Mouse (Mus musculus): ENCODE results near the gene Klhl20. TPM values are rescaled to one million over a fixed set of nuclear protein-coding genes. Genes with fewer than 3 reads are reported as not detected.

The Klhl20 gene
- polyA plus RNA-seq (2015; fragmentation: Illumina TruSeq; extraction: RNeasy Lipid Tissue Mini Kit (QIAGEN cat#74804); ENCODE audit: insufficient read depth, low replicate concordance), result 41.2 TPM

GRCm38 (mm10) chr1:161130726-161131664 is at the start of gene Klhl20:
TSS of gene Klhl20 (minus strand) at chr1:161131511.

GRCm38 (mm10) chr1:161159214-161159613 is 27.9 kb upstream of the Klhl20 start, which contains the start of gene Tex50:
TSS of gene Tex50 (minus strand) at chr1:161159314.

GRCm38 (mm10) chr1:161142531-161143159 is 11.3 kb upstream of the Klhl20 start, which contains the start of gene Ankrd45:
TSS of gene Ankrd45 (plus strand) at chr1:161142691.

GRCm38 (mm10) chr1:161070352-161071271 is 60.7 kb downstream of the Klhl20 start, which contains the start of the genes Dars2 and Cenpl:
TSS of gene Dars2 (minus strand) at chr1:161070658.
TSS of gene Cenpl (plus strand) at chr1:161070713.

Other genes with a start within 250 kb of the Klhl20 start
- gene Rc3h1, start 225.1 kb downstream of the Klhl20 start, polyA plus RNA-seq (2015; fragmentation: Illumina TruSeq; extraction: RNeasy Lipid Tissue Mini Kit (QIAGEN cat#74804); ENCODE audit: insufficient read depth, low replicate concordance), result 34.1 TPM
- gene Serpinc1, start 152.9 kb downstream of the Klhl20 start, polyA plus RNA-seq (2015; fragmentation: Illumina TruSeq; extraction: RNeasy Lipid Tissue Mini Kit (QIAGEN cat#74804); ENCODE audit: insufficient read depth, low replicate concordance), result 1.5 TPM
- gene Zbtb37, start 96.7 kb downstream of the Klhl20 start, polyA plus RNA-seq (2015; fragmentation: Illumina TruSeq; extraction: RNeasy Lipid Tissue Mini Kit (QIAGEN cat#74804); ENCODE audit: insufficient read depth, low replicate concordance), result 28.7 TPM
- gene Dars2, start 60.9 kb downstream of the Klhl20 start, polyA plus RNA-seq (2015; fragmentation: Illumina TruSeq; extraction: RNeasy Lipid Tissue Mini Kit (QIAGEN cat#74804); ENCODE audit: insufficient read depth, low replicate concordance), result 25.9 TPM
- 12.3 TPM for gene Cenpl, start 60.8 kb downstream of the Klhl20 start, polyA plus RNA-seq (2015; fragmentation: Illumina TruSeq; extraction: RNeasy Lipid Tissue Mini Kit (QIAGEN cat#74804); ENCODE audit: insufficient read depth, low replicate concordance)
- gene Ankrd45, start 11.2 kb upstream of the Klhl20 start, polyA plus RNA-seq (2015; fragmentation: Illumina TruSeq; extraction: RNeasy Lipid Tissue Mini Kit (QIAGEN cat#74804); ENCODE audit: insufficient read depth, low replicate concordance), result not detected
- not detected for gene Tex50, start 27.8 kb upstream of the Klhl20 start, polyA plus RNA-seq (2015; fragmentation: Illumina TruSeq; extraction: RNeasy Lipid Tissue Mini Kit (QIAGEN cat#74804); ENCODE audit: insufficient read depth, low replicate concordance)
- 138 TPM for gene Prdx6, start 119.7 kb upstream of the Klhl20 start, polyA plus RNA-seq (2015; fragmentation: Illumina TruSeq; extraction: RNeasy Lipid Tissue Mini Kit (QIAGEN cat#74804); ENCODE audit: insufficient read depth, low replicate concordance)

Data from spleen, adult 10 weeks (tissue).